ENCODE assay signal across 8 mouse cellular contexts in genomic region chr6:136913384-136914126, GRCm38 (mm10). TPM values are rescaled to one million over a fixed set of nuclear protein-coding genes. Genes with fewer than 3 reads are reported as not detected.
DNase-seq lines count a peak whose midpoint lies in the region; ATAC-seq and TF ChIP-seq lines count a peak whose summit lies in the region.

No protein-coding gene starts in this region.

- H3K9me3 ChIP-seq in lung, postnatal 0 days (ENCODE audit: low read length) = no peaks in the 10 kb centered on the region
- no peaks in the 10 kb centered on the region for H3K9me3 ChIP-seq in stomach, embryonic 14.5 days (ENCODE audit: control insufficient read depth, low read depth, low read length)

- peak; percentile 55 for ATAC-seq in frontal cortex, adult (ENCODE audit: low TSS enrichment)
- ATAC-seq in lung, postnatal 0 days = peak; percentile 84
- ATAC-seq in stomach, embryonic 14.5 days (ENCODE audit: insufficient number of reproducible peaks, insufficient read depth, low FRiP score, low read depth) = peak; percentile 54; the same call in 1 of the 2 replicates

- H3K9ac ChIP-seq in lung, postnatal 0 days (replicated peaks; ENCODE audit: low read depth) = no peak overlapping the region
- no peak overlapping the region for H3K9ac ChIP-seq in stomach, embryonic 14.5 days (replicated peaks; ENCODE audit: low read depth, low read length)

- no peak overlapping the region; the same call in 1 of the 2 replicates for H3K4me3 ChIP-seq in kidney, adult 2 months (ENCODE audit: insufficient read depth, low read depth, low read length)
- no peak overlapping the region for H3K4me3 ChIP-seq in lung, postnatal 0 days (ENCODE audit: low read depth, low read length)
- H3K4me3 ChIP-seq in stomach, embryonic 14.5 days (ENCODE audit: low read depth, low read length) = no peak overlapping the region
- H3K4me3 ChIP-seq in left cerebral cortex, adult 2 months = no peak overlapping the region

- H3K4me2 ChIP-seq in lung, postnatal 0 days (replicated peaks; ENCODE audit: low read depth, low read length) = peak overlapping the region; percentile 37
- peak overlapping the region; percentile 15 for H3K4me2 ChIP-seq in stomach, embryonic 14.5 days (replicated peaks; ENCODE audit: low read depth, low read length)

- no peaks in the 10 kb centered on the region for H3K27me3 ChIP-seq in kidney, adult 2 months (replicated peaks; ENCODE audit: control insufficient read depth, insufficient read depth, low read length)
- H3K27me3 ChIP-seq in lung, postnatal 0 days (replicated peaks; ENCODE audit: insufficient read depth, low read length) = no peaks in the 10 kb centered on the region
- no peaks in the 10 kb centered on the region for H3K27me3 ChIP-seq in stomach, embryonic 14.5 days (ENCODE audit: control insufficient read depth, insufficient read depth, low read length)

- peak overlapping the region; percentile 54 for H3K27ac ChIP-seq in kidney, adult 2 months (ENCODE audit: insufficient read depth, low read depth, low read length)
- peak overlapping the region; percentile 60 for H3K27ac ChIP-seq in lung, postnatal 0 days (ENCODE audit: low read length)
- peak overlapping the region; percentile 77 for H3K27ac ChIP-seq in stomach, embryonic 14.5 days (ENCODE audit: low read length)
- H3K27ac ChIP-seq in left cerebral cortex, adult 2 months = no peak overlapping the region

- peak; percentile 60 for TF ChIP-seq EP300 in lung, postnatal 0 days (IDR thresholded peaks at IDR 0.05)

- TF ChIP-seq CTCF in kidney, adult 2 months (conservative IDR thresholded peaks at IDR 0.05; ENCODE audit: insufficient read depth, insufficient read length, low read depth, low read length) = no peak
- TF ChIP-seq CTCF in lung, postnatal 0 days (IDR thresholded peaks at IDR 0.05) = no peak
- TF ChIP-seq CTCF in left cerebral cortex, adult 2 months (IDR thresholded peaks at IDR 0.05) = no peak

- intact Hi-C loops in left cerebral cortex, adult 2 months (cut with DNase I) = loop anchor here (5.0 kb wide), 1 partner anchor 36 kb away; the partner anchor contains the start of gene Mgp

- H3K36me3 ChIP-seq in kidney, adult 2 months (ENCODE audit: control insufficient read depth, insufficient read depth, low read length) = no peaks in the 10 kb centered on the region
- no peaks in the 10 kb centered on the region for H3K36me3 ChIP-seq in lung, postnatal 0 days (ENCODE audit: insufficient read depth, low read length)
- H3K36me3 ChIP-seq in stomach, embryonic 14.5 days (ENCODE audit: control insufficient read depth, insufficient read depth, low read length) = no peaks in the 10 kb centered on the region

- TF ChIP-seq POLR2A in kidney, adult 2 months (IDR thresholded peaks at IDR 0.05; ENCODE audit: low read depth, low read length) = no peak

- no peak for DNase-seq in frontal cortex, adult 2 months (ENCODE audit: extremely low spot score in 1 of 2, low spot score in 1 of 2)
- DNase-seq in heart, adult 18-20 months = peak; percentile 67
- DNase-seq in kidney, adult 2 months = peak; percentile 84
- peak; percentile 87 for DNase-seq in lung, postnatal 0 days (ENCODE audit: low spot score)
- no peak for DNase-seq in layer of hippocampus, adult 11-12 months (ENCODE audit: low spot score)
- DNase-seq in left cerebral cortex, adult 2 months (ENCODE audit: extremely low spot score in 1 of 2, low spot score in 2 of 2) = no peak

- H3K4me1 ChIP-seq in kidney, adult 2 months (ENCODE audit: control insufficient read depth, insufficient read depth, low read length) = peaks cover 23% of the 10 kb centered on the region
- H3K4me1 ChIP-seq in lung, postnatal 0 days (ENCODE audit: insufficient read depth, low read depth, low read length) = no peaks in the 10 kb centered on the region; the same call in 1 of the 2 replicates
- H3K4me1 ChIP-seq in stomach, embryonic 14.5 days (ENCODE audit: control insufficient read depth, insufficient read depth, low read length) = peaks cover 35% of the 10 kb centered on the region

- 11% methylated on average over 18 of the region's 18 CpGs for WGBS in kidney, adult 2 months
- WGBS in lung, postnatal 0 days = 10% methylated on average over 18 of the region's 18 CpGs
- WGBS in stomach, embryonic 14.5 days = 9% methylated on average over 18 of the region's 18 CpGs

RNA-seq across cellular contexts. Expression of gene Erp27, which starts 8.4 kb away (rescaled TPM):
- polyA plus RNA-seq in frontal cortex, adult 2 months (2012; rRNA removed) = 0.18 TPM in 1 of 2 replicates, not detected in the other
- total RNA-seq in heart, adult 18-20 months (2021) = not detected
- 0.15 TPM in 1 of 2 replicates, not detected in the other for polyA plus RNA-seq in kidney, adult 2 months (2012; rRNA removed)
- polyA plus RNA-seq in lung, postnatal 0 days (2015; fragmentation: Nextera tagmentation; extraction: Ambion mirVana) = 0.61 and 0.74 TPM in 2 replicates
- 0.48 and 3.7 TPM in 2 replicates for polyA plus RNA-seq in stomach, embryonic 14.5 days (2014; fragmentation: Nextera tagmentation; extraction: Ambion mirVana)
- under 1 TPM in 1 of 2 experiments, not detected in 1; 0.35 TPM for total RNA-seq in left cerebral cortex, adult 2 months (2021)

RNA-seq across cellular contexts. Expression of gene Pde6h, which starts 10.1 kb away (rescaled TPM):
- 0.50 and 1.1 TPM in 2 replicates for polyA plus RNA-seq in frontal cortex, adult 2 months (2012; rRNA removed)
- not detected for total RNA-seq in heart, adult 18-20 months (2021)
- polyA plus RNA-seq in kidney, adult 2 months (2012; rRNA removed) = 0.58 and 0.64 TPM in 2 replicates
- polyA plus RNA-seq in lung, postnatal 0 days (2015; fragmentation: Nextera tagmentation; extraction: Ambion mirVana) = 0.27 and 0.60 TPM in 2 replicates
- 0.09 and 0.11 TPM in 2 replicates for polyA plus RNA-seq in stomach, embryonic 14.5 days (2014; fragmentation: Nextera tagmentation; extraction: Ambion mirVana)
- total RNA-seq in left cerebral cortex, adult 2 months (2021) = 1 to 10 TPM; 1.6 to 3.0 TPM

RNA-seq across cellular contexts. Expression of gene Arhgdib, which starts 28.1 kb away (rescaled TPM):
- 25.5 and 28.9 TPM in 2 replicates for polyA plus RNA-seq in frontal cortex, adult 2 months (2012; rRNA removed)
- total RNA-seq in heart, adult 18-20 months (2021) = 10 to 100 TPM; 22.8 to 39.0 TPM
- 49.0 and 77.4 TPM in 2 replicates for polyA plus RNA-seq in kidney, adult 2 months (2012; rRNA removed)
- 68.4 and 70.8 TPM in 2 replicates for polyA plus RNA-seq in lung, postnatal 0 days (2015; fragmentation: Nextera tagmentation; extraction: Ambion mirVana)
- 53.3 and 58.0 TPM in 2 replicates for polyA plus RNA-seq in stomach, embryonic 14.5 days (2014; fragmentation: Nextera tagmentation; extraction: Ambion mirVana)
- 10 to 100 TPM; 10.2 to 13.0 TPM for total RNA-seq in left cerebral cortex, adult 2 months (2021)

RNA-seq across cellular contexts. Expression of gene Mgp, which starts 37.9 kb away (rescaled TPM):
- 156 and 163 TPM in 2 replicates for polyA plus RNA-seq in frontal cortex, adult 2 months (2012; rRNA removed)
- 100 to 1,000 TPM; 301 to 402 TPM for total RNA-seq in heart, adult 18-20 months (2021)
- polyA plus RNA-seq in kidney, adult 2 months (2012; rRNA removed) = 725 and 868 TPM in 2 replicates
- 1,533 and 1,851 TPM in 2 replicates for polyA plus RNA-seq in lung, postnatal 0 days (2015; fragmentation: Nextera tagmentation; extraction: Ambion mirVana)
- 229 and 247 TPM in 2 replicates for polyA plus RNA-seq in stomach, embryonic 14.5 days (2014; fragmentation: Nextera tagmentation; extraction: Ambion mirVana)
- 10 to 100 TPM; 32.9 to 47.1 TPM for total RNA-seq in left cerebral cortex, adult 2 months (2021)

RNA-seq across cellular contexts. Expression of gene Art4, which starts 56.0 kb away (rescaled TPM):
- polyA plus RNA-seq in frontal cortex, adult 2 months (2012; rRNA removed) = 0.50 and 0.62 TPM in 2 replicates
- total RNA-seq in heart, adult 18-20 months (2021) = 10 to 100 TPM; 18.7 to 21.8 TPM
- polyA plus RNA-seq in kidney, adult 2 months (2012; rRNA removed) = 4.9 TPM in 2 replicates
- 7.5 and 7.9 TPM in 2 replicates for polyA plus RNA-seq in lung, postnatal 0 days (2015; fragmentation: Nextera tagmentation; extraction: Ambion mirVana)
- 4.4 and 5.5 TPM in 2 replicates for polyA plus RNA-seq in stomach, embryonic 14.5 days (2014; fragmentation: Nextera tagmentation; extraction: Ambion mirVana)
- not detected for total RNA-seq in left cerebral cortex, adult 2 months (2021)

Comparison
In these comparisons a context has a peak if more than half of its experiments do, and no peak if none do; other contexts are left out.
1. DNase-seq: peak in heart, adult 18-20 months (2 of 2), kidney, adult 2 months (single experiment) and lung, postnatal 0 days (single experiment); none in frontal cortex, adult 2 months (0 of 2), layer of hippocampus, adult 11-12 months (single experiment) and left cerebral cortex, adult 2 months (0 of 2).
2. Peak in every context shown above with its lines, with median percentiles within 50 percentile points of each other: ATAC-seq.